ENCODE assay signal across 9 mouse cellular contexts in the genomic region with DNA sequence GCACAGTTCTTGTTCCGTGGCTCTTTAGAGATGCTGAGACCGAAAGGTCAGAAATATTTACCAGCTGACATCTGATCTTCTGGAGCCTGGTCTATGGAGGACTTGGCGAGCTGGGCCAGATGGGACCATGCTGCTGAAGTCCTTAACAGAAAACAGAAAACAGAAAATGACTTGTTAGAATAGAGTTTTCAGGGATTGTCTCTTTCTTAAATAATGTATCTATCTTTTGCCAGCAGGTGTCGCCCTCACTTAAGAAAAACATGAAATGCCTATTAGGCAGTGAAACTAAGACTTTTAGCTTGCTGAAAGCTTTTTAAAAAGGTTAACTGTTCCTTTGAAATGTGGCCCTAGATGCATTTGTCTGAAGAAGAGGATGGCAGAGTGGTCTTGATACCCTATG. TPM values are rescaled to one million over a fixed set of nuclear protein-coding genes. Genes with fewer than 3 reads are reported as not detected.
DNase-seq lines count a peak whose midpoint lies in the region; ATAC-seq and TF ChIP-seq lines count a peak whose summit lies in the region.
"Had no signal": no experiment of that assay in that cellular context is flagged by ENCODE, and none has a peak within 500 bp of the region (broad histone marks: within the 10 kb centered on the region; RNA-seq: fewer than 3 reads in every experiment).

No protein-coding gene starts in this region.

- no peak overlapping the region for H3K4me3 ChIP-seq in liver, postnatal 0 days (ENCODE audit: low read depth, low read length)
- H3K4me3 ChIP-seq: hindbrain, embryonic 15.5 days had no signal

- no peak overlapping the region for H3K9ac ChIP-seq in liver, postnatal 0 days (replicated peaks)
- H3K9ac ChIP-seq: hindbrain, embryonic 15.5 days had no signal

- 54% methylated on average over 4 of the region's 4 CpGs for WGBS in liver, postnatal 0 days (ENCODE audit: insufficient replicate concordance)

- no peak for TF ChIP-seq EP300 in liver, postnatal 0 days (IDR thresholded peaks at IDR 0.05; ENCODE audit: low read depth)

- H3K4me2 ChIP-seq in liver, postnatal 0 days (ENCODE audit: low read depth, low read length) = no peak overlapping the region
- H3K4me2 ChIP-seq: hindbrain, embryonic 15.5 days had no signal

- H3K4me1 ChIP-seq in liver, postnatal 0 days (ENCODE audit: insufficient read depth) = no peaks in the 10 kb centered on the region

- TF ChIP-seq CTCF in liver, postnatal 0 days (IDR thresholded peaks at IDR 0.05; ENCODE audit: low read depth) = peak; percentile 75

- no peaks in the 10 kb centered on the region for H3K27me3 ChIP-seq in liver, postnatal 0 days (ENCODE audit: insufficient read depth, low read length)
- H3K27me3 ChIP-seq: hindbrain, embryonic 15.5 days had no signal

- no peak for ATAC-seq in CD4-positive, CD25-positive, alpha-beta regulatory T cell, adult 4 months
- ATAC-seq in erythroid progenitor cell, adult 5-6 weeks (replicated peaks; ENCODE audit: low FRiP score, poor library complexity, severe bottlenecking) = peak; percentile 73
- no peak for ATAC-seq in liver, postnatal 0 days

- peak; percentile 86 for DNase-seq in CD4-positive, CD25-positive, alpha-beta regulatory T cell, adult 2 months (ENCODE audit: low read depth, low spot score)
- peak; percentile 35 to 67 for DNase-seq in left cerebral cortex, adult 18-20 months (ENCODE audit: low spot score in 2 of 2)
- no peak for DNase-seq in left cerebral cortex, postnatal 36 days (ENCODE audit: low spot score in 2 of 2)
- DNase-seq in adrenal gland, postnatal 14 days = peak; percentile 68
- peak; percentile 63 for DNase-seq in liver, postnatal 0 days
- DNase-seq in spleen, postnatal 4 days (ENCODE audit: low spot score in 2 of 2) = peak; percentile 60 to 82

- peaks cover 8% of the 10 kb centered on the region for H3K36me3 ChIP-seq in liver, postnatal 0 days (replicated peaks; ENCODE audit: insufficient read depth, low read length)

- intact Hi-C loops in left cerebral cortex, postnatal 36 days (cut with DNase I) = loop anchor here (5.0 kb wide), 2 partner anchors 73 to 113 kb away; partner anchors contain the start of genes Tmc6 and Tmc8

- H3K27ac ChIP-seq in liver, postnatal 0 days (ENCODE audit: low read depth) = no peak overlapping the region
- H3K27ac ChIP-seq: hindbrain, embryonic 15.5 days had no signal

- no peaks in the 10 kb centered on the region for H3K9me3 ChIP-seq in liver, postnatal 0 days (ENCODE audit: low read length)
- H3K9me3 ChIP-seq: hindbrain, embryonic 15.5 days had no signal

RNA-seq across cellular contexts. Expression of gene Tnrc6c, which starts 55.2 kb away (rescaled TPM):
- 10 to 100 TPM; 19.6 to 21.4 TPM for polyA plus RNA-seq in CD4-positive, CD25-positive, alpha-beta regulatory T cell, adult 4 months (2017; shearing (Covaris generic))
- 10 to 100 TPM; 53.3 to 54.9 TPM for total RNA-seq in left cerebral cortex, adult 18-20 months (2021)
- total RNA-seq in left cerebral cortex, postnatal 36 days (2021) = 10 to 100 TPM; 47.7 to 65.3 TPM
- total RNA-seq in adrenal gland, postnatal 14 days (2021) = 22.7 and 29.5 TPM in 2 replicates
- total RNA-seq in erythroid progenitor cell, adult 5-6 weeks (2015; ENCODE audit: low replicate concordance) = 10.8 and 13.4 TPM in 2 replicates
- 11.6 and 13.9 TPM in 2 replicates for total RNA-seq in erythroid progenitor cell, adult 5-6 weeks (2017; ENCODE audit: low replicate concordance)
- 2.8 and 3.0 TPM in 2 replicates for polyA plus RNA-seq in liver, postnatal 0 days (2015; fragmentation: Nextera tagmentation; extraction: Ambion mirVana)

Comparison
In these comparisons a context has a peak if more than half of its experiments do, and no peak if none do; other contexts are left out.
1. DNase-seq: peak in CD4-positive, CD25-positive, alpha-beta regulatory T cell, adult 2 months (single experiment), left cerebral cortex, adult 18-20 months (2 of 2), adrenal gland, postnatal 14 days (single experiment), liver, postnatal 0 days (single experiment) and spleen, postnatal 4 days (2 of 2); none in left cerebral cortex, postnatal 36 days (0 of 2).